Mouse (Mus musculus): ENCODE results near the gene Arhgef28.

Arhgef28 gene

DNA sequence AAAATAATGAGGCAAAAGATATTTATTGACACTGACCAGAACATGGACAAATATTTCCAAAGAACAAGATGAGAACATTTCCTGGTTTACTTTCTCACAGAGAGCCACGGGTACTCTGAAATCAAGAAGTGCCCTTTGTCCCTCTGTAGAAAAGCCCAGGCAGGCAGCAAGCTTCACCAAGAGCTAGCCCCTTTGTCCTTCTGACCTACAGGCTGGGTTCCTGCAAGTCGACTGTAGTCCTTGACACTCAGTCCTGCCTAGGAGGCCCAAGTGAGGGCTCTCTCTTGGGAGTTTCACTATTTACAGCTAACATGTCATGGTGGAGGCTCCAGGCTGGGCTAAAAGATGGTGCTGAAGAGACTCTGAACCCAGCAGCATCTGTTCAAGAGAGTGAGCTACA lies 307.6 kb downstream of the Arhgef28 start:
- DNase-seq, result no peak

DNA sequence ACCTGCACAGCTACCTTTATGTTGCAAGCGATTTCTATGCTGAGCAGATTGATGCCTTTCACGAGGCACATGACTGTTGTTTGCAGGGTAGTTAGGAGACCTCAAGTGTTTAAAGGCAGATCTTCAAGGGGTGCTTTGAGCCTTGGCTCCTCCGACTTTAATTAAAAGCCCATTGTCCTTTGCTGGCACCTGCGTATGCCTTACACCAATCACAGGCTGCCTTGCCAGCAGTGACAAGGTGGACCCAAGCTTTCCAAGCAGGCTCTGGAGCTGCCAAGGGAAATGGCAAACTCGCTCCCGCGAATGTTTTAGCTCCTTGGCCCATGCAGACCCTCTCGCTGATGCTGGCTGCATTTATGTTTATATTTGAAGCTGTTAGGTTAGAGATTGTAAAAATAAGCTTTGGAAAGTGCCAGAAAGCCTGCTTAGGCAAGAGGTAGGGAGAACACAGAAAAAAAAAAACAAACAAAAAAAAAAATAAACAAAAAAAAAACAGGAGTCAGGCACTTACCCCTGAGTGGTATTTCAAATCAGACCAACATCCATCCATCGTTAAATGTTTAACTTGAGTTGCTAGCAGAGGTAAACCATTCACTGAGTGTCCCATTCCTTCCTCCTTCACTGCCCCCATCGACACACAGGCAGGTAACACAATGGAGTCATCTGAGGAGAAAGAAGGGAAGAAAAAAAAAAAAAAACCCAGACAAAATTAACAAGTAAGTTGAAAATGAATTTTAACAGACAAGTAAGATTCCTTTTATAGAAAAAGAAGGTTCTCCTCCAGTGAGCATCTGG lies 313.0 kb downstream of the Arhgef28 start:
- peak in 1 of 2 experiments; percentile 40 for DNase-seq

DNA sequence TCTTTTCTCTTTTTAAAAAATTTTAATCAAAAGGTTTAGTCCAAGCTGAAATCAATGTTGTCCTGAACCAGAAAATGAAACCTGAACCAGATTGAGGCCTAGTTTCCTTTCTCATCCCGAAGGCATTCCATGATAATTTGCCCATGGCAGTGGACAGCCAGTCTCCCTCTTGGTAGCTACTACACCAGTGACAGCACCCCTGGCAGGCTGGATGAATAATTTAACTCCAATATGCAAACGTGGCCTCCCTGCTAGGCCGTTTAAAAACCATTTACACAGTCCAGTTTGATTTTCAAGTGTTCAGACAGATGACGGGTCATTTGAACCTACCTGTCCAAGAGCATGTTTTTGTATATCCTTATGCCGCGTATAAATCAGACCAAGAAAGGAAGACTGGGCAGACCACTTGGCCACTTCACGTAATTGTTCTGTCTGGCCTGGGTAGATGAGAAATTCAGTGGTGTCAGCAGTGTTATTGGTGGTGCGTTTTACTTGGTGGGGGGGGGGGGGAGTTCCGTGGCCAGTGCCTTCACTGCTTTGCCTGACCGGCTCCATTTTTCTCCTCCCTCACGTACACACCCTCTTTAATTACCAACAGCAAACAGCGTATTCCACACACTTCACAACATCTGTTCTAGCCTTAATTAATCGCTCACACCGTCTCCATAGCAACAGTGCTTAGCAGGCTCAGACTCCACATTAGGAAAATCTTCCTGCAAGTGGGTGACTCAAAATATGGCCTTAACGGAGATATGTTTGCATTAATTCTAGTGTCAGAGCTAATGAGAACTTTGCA lies 314.0 kb downstream of the Arhgef28 start:
- DNase-seq, result no peak

DNA sequence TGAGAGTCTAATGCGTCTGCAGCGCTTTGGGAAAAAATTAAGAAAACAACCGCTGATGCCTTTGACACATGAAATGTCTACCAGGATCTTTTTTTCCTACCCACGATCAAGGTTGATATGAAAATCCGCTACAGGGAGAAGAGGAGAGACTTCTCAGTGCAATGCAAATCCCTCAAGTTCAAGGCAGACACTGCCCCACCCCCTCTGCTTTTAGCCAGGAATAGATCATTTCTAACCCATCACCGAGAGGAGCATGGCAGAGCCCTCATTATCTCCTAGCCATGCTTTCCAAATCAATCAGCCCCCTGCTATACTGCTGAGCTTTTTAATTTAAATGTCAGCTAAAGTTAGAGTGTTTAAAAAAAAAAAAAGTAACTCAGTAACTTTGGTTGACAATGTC lies 318.2 kb downstream of the Arhgef28 start:
- DNase-seq, result no peak

DNA sequence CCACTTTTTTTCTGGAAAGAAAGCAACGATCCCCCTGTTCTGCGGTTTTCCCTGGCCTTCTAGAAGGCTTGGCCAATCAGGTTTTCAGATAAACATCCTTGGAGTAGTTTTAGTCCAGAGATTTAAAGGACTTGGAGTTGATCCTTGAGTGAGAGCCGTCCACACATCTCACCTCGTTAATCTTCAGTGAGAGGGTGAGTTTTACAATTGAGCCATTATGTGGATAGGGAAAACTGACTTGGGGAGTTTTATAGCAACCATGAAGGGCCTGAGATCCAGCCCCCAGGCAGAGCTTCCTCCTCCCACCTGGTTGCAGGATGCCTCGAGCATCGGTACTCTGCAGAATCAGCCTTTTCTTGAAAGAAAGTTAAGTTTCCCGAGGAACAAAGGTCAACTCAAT lies 318.7 kb downstream of the Arhgef28 start:
- no peak for DNase-seq

DNA sequence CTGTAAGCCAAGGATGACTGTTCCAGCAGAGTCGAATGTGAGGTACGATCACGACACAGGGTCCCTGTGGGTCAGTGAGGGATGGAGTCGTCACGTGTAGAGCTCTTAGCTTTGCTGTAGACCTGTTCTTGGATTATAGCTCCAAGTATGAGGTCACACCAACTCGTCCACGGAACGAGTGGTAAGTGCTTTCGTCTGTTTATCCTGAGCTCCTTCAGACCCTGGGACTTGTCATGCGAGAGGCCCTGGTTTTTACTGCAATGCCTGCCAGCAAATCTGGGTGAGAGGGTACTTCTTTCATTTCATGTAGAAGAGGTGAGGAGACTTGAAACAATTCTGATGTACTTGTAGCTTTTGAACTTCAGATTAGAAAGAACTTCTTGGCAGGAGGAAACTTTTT lies 322.6 kb downstream of the Arhgef28 start:
- peak; percentile 18 to 36 for DNase-seq

DNA sequence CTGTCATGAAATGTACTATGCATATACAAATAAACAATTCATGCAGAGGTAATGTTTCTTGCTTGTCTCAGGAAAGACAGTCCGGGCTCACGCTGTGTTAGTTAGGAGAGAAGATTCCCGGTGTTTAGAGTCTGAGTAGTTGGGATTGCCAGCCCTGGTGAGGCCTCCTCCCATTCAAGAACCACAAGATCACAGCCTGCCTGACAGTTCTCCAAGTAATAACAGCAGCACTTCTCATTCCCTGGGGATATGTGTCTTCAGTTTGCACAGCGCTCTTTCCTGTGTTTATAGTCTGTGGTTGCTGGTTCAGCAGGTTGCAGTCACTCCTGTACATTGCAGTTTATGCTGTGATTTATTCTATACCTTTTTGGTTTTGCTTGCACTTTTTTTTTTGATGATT lies 329.8 kb downstream of the Arhgef28 start:
- no peak for DNase-seq

DNA sequence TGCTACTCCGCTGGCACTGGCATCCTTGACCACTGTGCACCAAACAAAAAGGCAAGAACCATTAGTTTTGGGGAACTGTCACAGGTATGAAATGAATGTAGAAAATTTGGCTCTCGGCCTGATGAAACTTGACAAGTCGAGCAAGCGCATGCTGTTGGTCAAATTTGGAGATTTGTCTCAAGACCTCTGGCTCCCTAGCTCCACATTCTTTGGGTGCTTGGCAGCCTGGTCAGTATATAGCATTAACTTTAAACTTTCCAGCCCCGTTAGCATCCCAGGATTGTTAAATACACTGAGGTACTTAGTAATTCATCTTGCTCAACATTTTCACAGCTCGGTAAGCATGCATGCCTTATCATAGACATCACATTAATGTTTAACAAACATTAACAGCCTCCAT lies 330.2 kb downstream of the Arhgef28 start:
- DNase-seq, result no peak

DNA sequence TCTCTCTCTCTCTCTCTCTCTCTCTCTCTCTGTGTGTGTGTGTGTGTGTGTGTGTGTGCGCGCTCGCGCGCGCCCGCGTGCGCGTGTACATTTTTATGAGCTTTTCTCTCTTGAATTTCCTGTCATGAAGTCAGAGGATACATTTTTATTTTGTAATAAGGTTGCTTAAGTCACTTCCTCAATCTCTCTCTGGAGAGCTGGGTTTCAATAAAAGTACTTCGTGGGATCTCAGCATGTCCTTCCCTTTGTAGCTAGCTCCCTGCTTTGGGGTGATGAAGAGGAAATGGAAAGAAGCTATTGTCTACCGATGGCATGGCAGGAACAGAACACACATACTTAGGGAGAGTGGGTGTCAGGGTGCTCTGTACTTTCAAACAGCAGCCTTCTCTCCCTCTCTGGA lies 336.8 kb downstream of the Arhgef28 start:
- DNase-seq, result no peak

DNA sequence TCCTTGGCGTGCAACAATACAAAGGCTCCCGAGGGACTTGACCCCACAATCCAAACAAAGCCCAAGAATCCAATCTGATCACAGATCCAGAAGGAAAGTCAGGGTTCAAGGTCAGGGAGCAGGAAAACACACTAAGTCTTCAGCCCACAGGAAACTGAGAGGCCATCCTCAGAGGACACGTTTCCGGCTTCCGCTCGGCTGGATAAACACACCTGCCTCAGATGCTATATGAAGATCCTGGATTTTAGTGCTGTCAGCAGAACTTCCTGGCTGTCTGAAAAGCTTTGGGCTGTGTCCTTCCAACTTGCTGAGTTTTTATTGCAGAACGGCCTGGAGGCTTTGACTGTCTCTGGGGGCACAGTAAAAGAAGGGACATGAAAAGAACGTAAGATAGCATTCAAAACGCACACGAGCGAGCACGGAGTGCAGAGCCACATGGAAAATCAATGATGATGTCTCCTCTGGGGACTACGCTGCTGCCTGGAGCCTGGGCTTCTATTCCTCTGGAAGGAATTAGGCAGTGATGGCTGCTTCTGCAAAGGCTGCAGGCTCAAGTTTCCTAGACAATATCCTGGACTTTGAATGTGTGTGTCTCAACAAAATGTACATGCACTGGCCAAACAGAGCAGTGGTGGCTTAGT lies 338.8 kb downstream of the Arhgef28 start:
- DNase-seq, result peak; percentile 25 to 67

DNA sequence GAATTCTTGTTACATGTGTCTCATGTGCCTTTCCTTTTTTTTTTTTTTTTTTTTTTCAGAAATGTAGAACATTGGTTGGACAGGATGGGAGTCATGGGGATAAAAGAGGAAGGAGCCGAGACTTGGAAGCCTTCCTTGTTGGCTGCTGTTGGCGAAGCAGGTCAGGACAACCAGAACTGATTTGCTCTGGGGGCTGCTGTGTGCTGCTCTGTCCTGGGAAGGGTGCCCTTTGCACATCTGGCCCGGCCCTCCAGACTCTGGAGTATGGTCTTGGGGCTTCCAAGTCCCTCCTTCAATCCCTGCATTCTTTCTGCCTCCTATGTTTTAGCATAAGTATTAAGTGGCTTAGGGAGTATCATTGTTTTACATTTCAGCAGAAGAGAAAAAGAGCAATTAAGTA lies 347.2 kb downstream of the Arhgef28 start:
- no peak for DNase-seq

DNA sequence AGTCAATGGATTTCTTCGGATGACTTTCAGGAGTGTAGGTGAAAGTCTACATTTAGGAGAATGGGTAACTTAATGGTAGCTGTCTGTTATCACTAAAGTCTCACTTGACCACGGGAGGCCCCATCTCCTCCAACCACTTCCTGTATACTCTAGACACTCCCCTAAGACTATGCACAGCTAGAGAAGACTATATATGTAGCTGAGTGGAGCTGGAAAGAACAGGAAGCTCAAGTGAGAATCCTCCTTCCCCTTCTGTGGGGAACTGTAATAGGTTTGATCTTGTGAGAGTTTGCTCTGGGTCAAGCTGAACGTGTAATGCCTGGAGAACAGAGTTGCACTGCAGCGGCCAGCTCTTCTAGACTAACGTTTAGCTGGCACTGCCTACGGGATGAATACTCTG lies 348.4 kb downstream of the Arhgef28 start:
- no peak for DNase-seq

DNA sequence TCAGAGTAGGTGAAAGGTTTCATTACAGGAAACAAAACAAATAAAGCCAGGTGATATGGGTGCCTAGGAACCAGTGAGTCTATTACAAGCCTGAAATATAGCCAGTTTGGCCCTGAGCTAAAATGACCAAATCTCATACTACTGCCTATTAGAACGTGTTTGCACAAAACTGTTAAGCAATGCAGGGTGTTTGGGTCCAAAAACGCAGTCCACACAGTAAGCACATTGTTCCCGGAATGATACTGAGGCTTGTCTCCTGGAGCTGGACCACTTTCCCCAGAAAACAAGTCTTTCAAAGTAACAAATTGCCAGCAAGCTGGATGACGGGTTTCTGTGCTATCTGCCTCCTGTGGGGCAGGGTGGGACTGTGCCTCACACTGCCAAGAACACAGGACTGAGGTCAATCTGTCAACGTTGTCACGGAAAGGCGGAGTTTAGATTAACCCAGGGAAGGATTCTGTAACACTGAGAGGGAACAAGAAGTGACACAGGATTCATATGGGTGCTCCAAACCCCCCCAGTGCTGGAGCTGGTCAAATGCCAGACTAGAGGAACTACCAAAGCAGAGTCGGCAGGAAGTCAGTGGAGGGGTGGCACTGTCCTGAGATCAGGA lies 352.8 kb downstream of the Arhgef28 start:
- DNase-seq, result peak; percentile 27 to 31

All from lung, postnatal 4 days (tissue).